Mouse (Mus musculus): ENCODE data around the gene Denr. TPM values are rescaled to one million over a fixed set of nuclear protein-coding genes. Genes with fewer than 3 reads are reported as not detected.

Denr gene
- polyA plus RNA-seq, 1 experiment, result 41.0 TPM

DNA sequence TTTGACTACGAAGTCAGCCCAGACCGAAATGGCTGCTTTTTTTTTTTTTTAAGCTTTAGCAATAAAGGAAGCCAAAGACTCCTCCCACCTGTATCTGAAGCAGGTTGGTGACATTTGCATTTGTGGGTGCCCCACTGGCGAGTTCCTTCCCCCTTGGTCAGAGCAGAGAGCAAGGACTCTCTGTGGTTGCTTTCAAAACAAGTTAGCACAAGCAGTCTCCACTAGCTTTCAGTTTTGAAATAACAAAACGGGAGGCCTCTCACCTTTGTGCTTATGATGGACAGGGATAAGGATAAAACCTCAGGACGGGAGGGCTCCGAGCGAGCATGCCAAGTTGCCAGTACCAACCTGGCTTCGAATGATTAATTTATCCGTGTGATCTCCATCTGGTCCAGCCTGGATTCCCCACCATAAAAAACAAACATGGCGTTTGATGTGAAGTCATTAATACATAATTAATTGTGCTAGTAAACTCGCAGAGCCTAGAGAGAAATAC, 67.7 kb downstream of the Denr start:
- Histone ChIP-seq H3K27ac (ENCODE audit: insufficient read depth, low read depth, low read length) (peak overlapping the region; percentile 83), H3K27me3 (replicated peaks; ENCODE audit: control insufficient read depth, insufficient read depth, low read length) (no peaks in the 10 kb centered on the region), H3K36me3 (ENCODE audit: control insufficient read depth, insufficient read depth, low read length) (no peaks in the 10 kb centered on the region), H3K4me1 (ENCODE audit: control insufficient read depth, insufficient read depth, low read length) (peaks cover 31% of the 10 kb centered on the region), H3K4me3 (ENCODE audit: insufficient read depth, low read depth, low read length) (peak overlapping the region; percentile 37)
- DNase-seq, result peak; percentile 55
- WGBS, result 13% methylated on average over 11 of the region's 11 CpGs
- TF ChIP-seq CTCF (conservative IDR thresholded peaks at IDR 0.05; ENCODE audit: insufficient read depth, insufficient read length, low read depth, low read length) (no peak), POLR2A (IDR thresholded peaks at IDR 0.05; ENCODE audit: low read depth, low read length) (no peak)

DNA sequence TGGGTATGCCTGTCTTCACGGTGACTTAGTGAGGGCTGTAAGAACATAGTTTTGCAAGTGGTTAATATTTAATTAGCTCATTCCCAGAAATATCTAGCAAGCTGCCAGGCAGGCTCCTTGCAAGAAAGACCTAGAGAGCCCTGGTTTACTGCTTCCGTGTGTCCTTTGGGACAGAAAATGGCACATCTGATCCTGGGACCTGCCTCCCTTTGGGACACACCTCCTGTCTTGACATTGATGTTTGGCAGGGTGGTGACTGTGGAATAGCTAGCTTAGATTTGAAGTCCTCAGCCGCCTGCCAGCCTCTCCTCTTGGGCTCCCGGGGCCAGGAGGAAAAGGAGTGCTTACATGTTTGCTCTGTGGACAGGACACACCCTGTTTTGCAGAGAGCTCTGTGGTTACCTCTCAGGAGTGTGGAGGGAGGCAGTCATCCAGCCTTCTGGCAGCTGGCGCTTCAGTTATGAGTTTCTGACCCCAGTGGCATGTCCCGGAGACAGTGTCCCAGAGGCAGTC, 68.7 kb downstream of the Denr start:
- no peaks in the 10 kb centered on the region for H3K36me3 ChIP-seq (ENCODE audit: control insufficient read depth, insufficient read depth, low read length)
- peak; percentile 91 for DNase-seq
- H3K4me1 ChIP-seq (ENCODE audit: control insufficient read depth, insufficient read depth, low read length), result peaks cover 35% of the 10 kb centered on the region
- peak overlapping the region; percentile 84 for H3K27ac ChIP-seq (ENCODE audit: insufficient read depth, low read depth, low read length)
- no peak for TF ChIP-seq CTCF (conservative IDR thresholded peaks at IDR 0.05; ENCODE audit: insufficient read depth, insufficient read length, low read depth, low read length)
- no peak for TF ChIP-seq POLR2A (IDR thresholded peaks at IDR 0.05; ENCODE audit: low read depth, low read length)
- H3K27me3 ChIP-seq (replicated peaks; ENCODE audit: control insufficient read depth, insufficient read depth, low read length), result no peaks in the 10 kb centered on the region
- WGBS, result 28% methylated on average over 6 of the region's 6 CpGs
- H3K4me3 ChIP-seq (ENCODE audit: insufficient read depth, low read depth, low read length), result peak overlapping the region; percentile 9; the same call in 1 of the 2 replicates

DNA sequence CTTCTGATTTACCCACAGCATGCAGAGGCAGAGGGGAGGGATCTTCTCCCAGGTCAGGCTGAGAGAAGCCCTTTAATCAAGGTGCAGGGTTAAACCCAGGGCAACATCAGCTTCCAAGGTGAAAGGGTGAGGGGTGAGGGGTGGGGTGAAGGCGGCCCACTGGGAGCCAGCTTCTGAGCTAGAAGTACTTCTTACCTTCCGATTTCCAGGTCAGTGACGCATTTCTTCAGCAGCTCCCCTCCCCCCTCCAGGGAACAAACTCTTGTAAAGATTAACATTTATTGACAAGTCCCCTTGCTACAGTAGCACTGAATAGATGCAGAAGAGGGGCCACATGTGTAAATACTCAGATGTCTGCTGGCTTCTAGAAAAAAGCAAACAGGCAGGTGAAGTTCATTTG, 70.3 kb downstream of the Denr start:
- Histone ChIP-seq H3K4me1 (ENCODE audit: control insufficient read depth, insufficient read depth, low read length) (peaks cover 35% of the 10 kb centered on the region), H3K27me3 (replicated peaks; ENCODE audit: control insufficient read depth, insufficient read depth, low read length) (no peaks in the 10 kb centered on the region), H3K36me3 (ENCODE audit: control insufficient read depth, insufficient read depth, low read length) (no peaks in the 10 kb centered on the region), H3K4me3 (ENCODE audit: insufficient read depth, low read depth, low read length) (no peak overlapping the region), H3K27ac (ENCODE audit: insufficient read depth, low read depth, low read length) (peak overlapping the region; percentile 48; the same call in 1 of the 2 replicates)
- WGBS, result 25% methylated on average over 3 of the region's 3 CpGs
- no peak for TF ChIP-seq POLR2A (IDR thresholded peaks at IDR 0.05; ENCODE audit: low read depth, low read length)
- TF ChIP-seq CTCF (conservative IDR thresholded peaks at IDR 0.05; ENCODE audit: insufficient read depth, insufficient read length, low read depth, low read length), result no peak
- peak; percentile 61 for DNase-seq

DNA sequence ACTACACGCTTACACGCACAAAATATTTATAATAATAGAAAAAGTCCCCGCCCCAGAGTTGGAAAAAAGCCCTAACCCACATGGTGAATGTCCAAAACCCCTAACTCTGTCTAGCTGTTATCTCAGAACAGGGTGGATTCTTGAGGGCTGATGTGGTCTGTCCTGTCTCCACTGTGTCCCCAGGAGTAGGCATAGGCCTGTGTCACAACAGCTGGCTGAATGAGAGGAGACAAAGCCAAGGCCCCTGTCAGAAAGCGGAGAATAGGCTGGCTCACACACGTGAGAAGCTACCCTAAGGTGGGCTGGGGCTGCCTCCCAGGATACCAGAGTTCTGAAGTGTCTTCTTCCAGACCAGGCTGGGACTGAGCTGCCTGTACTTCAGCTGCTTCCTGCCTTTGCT, 71.2 kb downstream of the Denr start:
- H3K27ac ChIP-seq (ENCODE audit: insufficient read depth, low read depth, low read length), result no peak overlapping the region
- peaks cover 35% of the 10 kb centered on the region for H3K4me1 ChIP-seq (ENCODE audit: control insufficient read depth, insufficient read depth, low read length)
- H3K4me3 ChIP-seq (ENCODE audit: insufficient read depth, low read depth, low read length), result no peak overlapping the region
- H3K36me3 ChIP-seq (ENCODE audit: control insufficient read depth, insufficient read depth, low read length), result no peaks in the 10 kb centered on the region
- no peak for DNase-seq
- no peaks in the 10 kb centered on the region for H3K27me3 ChIP-seq (replicated peaks; ENCODE audit: control insufficient read depth, insufficient read depth, low read length)
- 77% methylated on average over 5 of the region's 5 CpGs for WGBS
- TF ChIP-seq CTCF (conservative IDR thresholded peaks at IDR 0.05; ENCODE audit: insufficient read depth, insufficient read length, low read depth, low read length), result no peak
- no peak for TF ChIP-seq POLR2A (IDR thresholded peaks at IDR 0.05; ENCODE audit: low read depth, low read length)

Other genes with a start within 250 kb of the Denr start
- 19.0 and 24.4 TPM in 2 replicates for gene Clip1, start 222.6 kb upstream of the Denr start, polyA plus RNA-seq (2012; rRNA removed)
- gene Zcchc8, start 186.1 kb upstream of the Denr start, polyA plus RNA-seq (2012; rRNA removed), result 24.3 and 26.1 TPM in 2 replicates
- 9.3 and 13.0 TPM in 2 replicates for gene Rsrc2, start 157.8 kb upstream of the Denr start, polyA plus RNA-seq (2012; rRNA removed)
- gene Kntc1, start 157.5 kb upstream of the Denr start, polyA plus RNA-seq (2012; rRNA removed), result 0.71 and 0.77 TPM in 2 replicates
- 1.9 and 2.6 TPM in 2 replicates for gene Hcar2, start 41.7 kb upstream of the Denr start, polyA plus RNA-seq (2012; rRNA removed)
- gene Hcar1, start 27.2 kb upstream of the Denr start, polyA plus RNA-seq (2012; rRNA removed), result 11.1 and 13.0 TPM in 2 replicates
- gene Gm43518, start 20.2 kb downstream of the Denr start, polyA plus RNA-seq (2012; rRNA removed), result 0.56 and 0.64 TPM in 2 replicates
- 3.7 and 4.1 TPM in 2 replicates for gene Ccdc62, start 23.5 kb downstream of the Denr start, polyA plus RNA-seq (2012; rRNA removed)
- 18.3 and 19.2 TPM in 2 replicates for gene Hip1r, start 66.5 kb downstream of the Denr start, polyA plus RNA-seq (2012; rRNA removed)
- 22.6 and 24.1 TPM in 2 replicates for gene Vps37b, start 125.1 kb downstream of the Denr start, polyA plus RNA-seq (2012; rRNA removed)
- gene Abcb9, start 188.6 kb downstream of the Denr start, polyA plus RNA-seq (2012; rRNA removed), result 8.1 and 8.5 TPM in 2 replicates
- 54.9 and 71.9 TPM in 2 replicates for gene Ogfod2, start 205.1 kb downstream of the Denr start, polyA plus RNA-seq (2012; rRNA removed)
- 28.9 and 31.5 TPM in 2 replicates for gene Arl6ip4, start 208.9 kb downstream of the Denr start, polyA plus RNA-seq (2012; rRNA removed)